In the genomic region with DNA sequence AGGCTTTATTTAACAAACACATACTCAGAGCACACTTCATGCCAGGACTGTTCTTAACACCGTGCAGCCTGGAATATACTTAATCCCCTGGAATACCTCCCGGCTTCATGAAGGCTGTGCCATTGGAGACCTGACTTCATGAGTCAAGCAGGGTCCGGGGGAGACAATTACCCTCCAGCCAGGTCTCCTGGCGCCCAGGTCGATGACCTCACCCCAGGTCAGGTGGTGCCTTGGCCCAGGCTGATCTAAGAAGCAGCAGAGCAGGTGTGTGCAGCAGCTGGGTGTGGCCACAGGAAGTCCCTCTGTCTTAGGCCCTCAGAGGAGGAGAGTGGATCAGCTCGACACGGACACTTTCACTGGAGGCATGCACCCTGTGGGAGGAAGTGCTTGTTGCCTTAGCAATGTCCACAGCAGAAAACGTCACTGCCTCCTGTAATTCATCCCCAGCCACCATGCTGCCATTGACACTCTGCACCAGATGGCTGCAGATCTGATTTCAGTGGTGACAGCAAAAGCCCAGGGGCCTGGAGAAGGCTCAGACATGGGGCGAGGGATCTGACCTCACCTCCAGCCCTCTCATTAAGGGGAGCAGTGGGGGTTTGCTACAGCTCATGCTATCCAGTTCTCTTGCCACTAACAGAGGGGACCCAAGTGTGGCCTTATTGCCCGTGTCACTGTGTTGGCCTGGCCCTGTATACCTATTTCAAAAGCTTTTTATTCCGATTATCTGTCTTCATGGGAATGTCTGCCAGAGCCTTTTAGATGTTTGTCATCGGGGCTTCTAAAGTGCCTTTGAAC, we compare ENCODE assay signal across 8 mouse cellular contexts.
DNase-seq lines count a peak whose midpoint lies in the region; ATAC-seq and TF ChIP-seq lines count a peak whose summit lies in the region.

No protein-coding gene starts in this region.

- peak; percentile 19 to 24 for DNase-seq in layer of hippocampus, postnatal 10 days (ENCODE audit: low spot score in 2 of 2)
- no peak for DNase-seq in layer of hippocampus, adult 9-10 months (ENCODE audit: low spot score)
- DNase-seq in forelimb bud, embryonic 11.5 days (ENCODE audit: low read depth, low spot score): peak; percentile 66
- DNase-seq in limb, embryonic 14.5 days (ENCODE audit: low spot score): peak; percentile 45
- peak; percentile 32 for DNase-seq in retina, postnatal 1 day
- no peak for DNase-seq in cerebellum, adult 9-11 months
- DNase-seq in ovary, postnatal 14 days (ENCODE audit: low spot score): no peak
- DNase-seq in urinary bladder, postnatal 4 days (ENCODE audit: low spot score in 2 of 2): no peak

- TF ChIP-seq POLR2A in limb, embryonic 14.5 days (IDR thresholded peaks at IDR 0.05; ENCODE audit: borderline replicate concordance, extremely low read depth, insufficient read depth, insufficient read length): no peak

- no peaks in the 10 kb centered on the region for H3K9me3 ChIP-seq in limb, embryonic 14.5 days (ENCODE audit: control insufficient read depth, low read length)

- H3K9ac ChIP-seq in limb, embryonic 14.5 days (ENCODE audit: low read depth, low read length, severe bottlenecking): no peak overlapping the region

- H3K4me3 ChIP-seq in limb, embryonic 14.5 days (replicated peaks; ENCODE audit: low read length): no peak overlapping the region

- H3K36me3 ChIP-seq in limb, embryonic 14.5 days (ENCODE audit: control insufficient read depth, insufficient read depth, low read length): no peaks in the 10 kb centered on the region

- no peak overlapping the region for H3K27ac ChIP-seq in limb, embryonic 14.5 days (replicated peaks; ENCODE audit: low read depth, low read length)

- H3K4me2 ChIP-seq in limb, embryonic 14.5 days (replicated peaks; ENCODE audit: low read depth, low read length, severe bottlenecking): no peak overlapping the region

- no peaks in the 10 kb centered on the region for H3K27me3 ChIP-seq in limb, embryonic 14.5 days (ENCODE audit: control insufficient read depth, insufficient read depth, low read length)

- 35% methylated on average over 12 of the region's 12 CpGs for WGBS in limb, embryonic 14.5 days

- peaks cover 11% of the 10 kb centered on the region for H3K4me1 ChIP-seq in limb, embryonic 14.5 days (ENCODE audit: control insufficient read depth, insufficient read depth, low read length)

- ATAC-seq in limb, embryonic 14.5 days (ENCODE audit: low FRiP score, low read depth): peak; percentile 65

Comparison
In these comparisons a context has a peak if more than half of its experiments do, and no peak if none do; other contexts are left out.
1. DNase-seq: peak in layer of hippocampus, postnatal 10 days (2 of 2), forelimb bud, embryonic 11.5 days (single experiment), limb, embryonic 14.5 days (single experiment) and retina, postnatal 1 day (single experiment); none in layer of hippocampus, adult 9-10 months (single experiment), cerebellum, adult 9-11 months (single experiment), ovary, postnatal 14 days (single experiment) and urinary bladder, postnatal 4 days (0 of 2).